Mouse (Mus musculus): ENCODE results near the gene Mob3b. TPM values are rescaled to one million over a fixed set of nuclear protein-coding genes. Genes with fewer than 3 reads are reported as not detected.

Gene Mob3b
- total RNA-seq, 1 experiment from 2014 or later = 5.5 TPM

GRCm38 (mm10) chr4:35037824-35038223 is 119.5 kb downstream of the Mob3b start:
- ATAC-seq (ENCODE audit: extremely low read depth, insufficient number of reproducible peaks, low FRiP score, poor library complexity, severe bottlenecking) = no peak

DNA sequence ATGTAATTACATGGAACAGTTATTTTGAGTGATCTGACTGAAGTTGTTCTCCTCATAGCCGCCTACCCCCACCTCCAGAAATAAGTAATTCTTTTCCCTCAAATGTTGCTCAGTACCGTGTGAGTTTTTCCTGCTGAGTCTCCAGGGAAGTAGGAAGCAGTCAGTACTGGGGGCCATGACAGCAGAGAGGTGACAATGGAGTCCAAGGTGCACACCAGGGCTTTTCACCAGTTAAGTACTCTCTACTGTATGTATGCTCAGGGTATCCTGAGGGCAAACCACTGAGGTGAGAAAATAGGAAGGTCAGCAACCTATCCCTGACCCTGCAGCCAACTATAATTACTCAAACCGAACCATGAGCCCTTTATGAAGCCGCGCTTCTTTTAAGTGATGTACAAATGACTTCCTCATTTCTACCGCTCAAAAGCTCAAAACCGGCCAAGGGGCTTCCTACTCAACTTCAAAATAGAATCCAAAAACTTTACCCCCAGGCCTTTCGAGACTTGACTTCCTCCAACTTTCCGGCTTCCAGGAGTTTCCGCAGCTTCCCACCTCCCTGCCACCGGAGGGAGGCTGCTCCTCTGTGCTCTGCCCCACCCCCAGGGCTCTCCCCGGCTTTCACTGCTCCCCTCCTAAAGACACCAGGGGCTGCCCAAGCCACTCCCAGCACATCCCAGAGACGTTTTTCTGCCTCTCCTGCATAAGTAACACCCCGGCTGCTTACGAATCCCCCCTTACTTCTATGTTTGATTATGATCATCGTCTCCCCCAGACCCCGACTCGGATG is 122.6 kb downstream of the Mob3b start:
- ATAC-seq (ENCODE audit: extremely low read depth, insufficient number of reproducible peaks, low FRiP score, poor library complexity, severe bottlenecking) = no peak

DNA sequence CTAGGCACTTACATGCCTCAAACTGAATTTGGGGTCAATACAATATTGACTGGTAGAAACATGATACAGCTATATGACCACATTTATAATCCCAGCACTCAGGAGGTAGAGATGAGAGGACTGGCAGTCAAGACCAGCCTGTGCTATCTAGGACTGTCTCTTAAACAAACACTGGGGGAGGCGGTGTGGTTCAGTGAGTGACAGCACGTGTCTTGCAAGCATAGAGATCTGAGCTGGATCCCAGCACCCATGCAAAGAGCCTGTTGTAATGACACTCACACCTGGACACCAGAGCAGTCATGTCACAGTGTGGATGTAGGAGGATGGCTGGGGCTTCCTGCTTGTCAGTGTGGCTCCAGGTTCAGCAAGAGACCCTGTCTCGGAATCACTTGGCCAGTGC is 124.5 kb downstream of the Mob3b start:
- ATAC-seq (ENCODE audit: extremely low read depth, insufficient number of reproducible peaks, low FRiP score, poor library complexity, severe bottlenecking) = no peak

DNA sequence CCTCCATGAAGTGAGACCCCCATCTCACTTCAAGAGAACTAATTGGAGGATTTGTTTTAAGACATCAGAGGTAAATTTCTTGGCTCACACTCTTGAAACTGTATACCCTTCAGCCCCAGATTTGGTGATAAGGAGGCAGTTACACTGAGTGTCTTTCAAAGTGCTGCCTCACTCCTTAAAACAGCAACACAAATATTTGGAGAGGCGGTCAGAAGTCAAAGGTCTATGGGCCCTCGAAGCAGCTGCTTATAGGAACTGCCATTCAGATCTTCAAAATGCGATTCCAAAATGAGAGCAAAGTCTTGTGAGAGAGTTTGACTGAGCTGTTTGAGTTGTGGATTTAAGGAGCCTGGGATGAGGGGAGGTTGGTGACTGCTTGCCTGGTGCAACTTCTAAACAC is 125.7 kb downstream of the Mob3b start:
- no peak for ATAC-seq (ENCODE audit: extremely low read depth, insufficient number of reproducible peaks, low FRiP score, poor library complexity, severe bottlenecking)

GRCm38 (mm10) chr4:35031141-35031540 is 126.1 kb downstream of the Mob3b start:
- no peak for ATAC-seq (ENCODE audit: extremely low read depth, insufficient number of reproducible peaks, low FRiP score, poor library complexity, severe bottlenecking)

- ATAC-seq (ENCODE audit: extremely low read depth, insufficient number of reproducible peaks, low FRiP score, poor library complexity, severe bottlenecking) = no peak
These were observed 138.9 kb downstream of the Mob3b start for GRCm38 (mm10) chr4:35018416-35018815.

DNA sequence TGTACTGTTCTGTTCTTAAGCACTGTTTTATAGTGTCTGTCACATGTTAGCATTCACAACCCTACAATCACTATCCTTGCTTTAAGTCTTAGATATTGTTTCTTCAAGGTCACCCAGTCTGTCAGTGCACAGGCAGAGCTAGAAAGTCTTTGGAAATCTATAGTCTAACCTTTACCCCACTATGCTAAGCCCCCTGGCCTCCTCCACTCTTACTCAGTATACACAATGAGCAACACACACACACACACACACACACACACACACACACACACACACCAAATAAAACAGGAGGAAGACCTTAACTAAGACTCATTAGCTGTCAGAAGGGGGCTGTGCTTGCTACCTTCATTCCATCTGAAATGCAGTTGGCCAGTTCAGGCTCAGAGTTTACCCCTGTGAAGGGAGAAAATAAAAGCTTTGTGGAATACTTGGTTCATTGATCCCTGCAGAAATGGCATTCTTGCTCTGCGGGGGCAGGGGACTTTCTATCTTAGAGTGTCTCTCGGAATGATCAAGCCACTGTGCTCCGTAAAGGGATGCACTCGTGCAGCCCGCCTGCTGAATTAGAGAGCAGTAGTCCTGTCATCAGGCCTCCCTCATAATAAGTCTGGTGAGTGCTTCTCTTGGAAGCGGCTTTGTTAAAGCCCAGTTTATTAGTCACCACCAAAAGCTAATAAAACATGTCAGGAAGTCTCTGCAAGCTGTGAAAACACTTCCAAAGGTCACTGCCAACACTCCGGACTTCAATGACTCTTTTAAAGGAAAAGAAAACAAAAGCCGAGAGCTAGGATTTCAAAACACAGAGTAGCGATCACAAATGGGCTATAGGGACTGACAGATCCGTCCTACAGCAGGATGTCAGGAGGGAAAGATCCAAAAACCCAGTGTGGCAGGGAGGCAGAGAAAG is 144.6 kb downstream of the Mob3b start:
- no peak for ATAC-seq (ENCODE audit: extremely low read depth, insufficient number of reproducible peaks, low FRiP score, poor library complexity, severe bottlenecking)

DNA sequence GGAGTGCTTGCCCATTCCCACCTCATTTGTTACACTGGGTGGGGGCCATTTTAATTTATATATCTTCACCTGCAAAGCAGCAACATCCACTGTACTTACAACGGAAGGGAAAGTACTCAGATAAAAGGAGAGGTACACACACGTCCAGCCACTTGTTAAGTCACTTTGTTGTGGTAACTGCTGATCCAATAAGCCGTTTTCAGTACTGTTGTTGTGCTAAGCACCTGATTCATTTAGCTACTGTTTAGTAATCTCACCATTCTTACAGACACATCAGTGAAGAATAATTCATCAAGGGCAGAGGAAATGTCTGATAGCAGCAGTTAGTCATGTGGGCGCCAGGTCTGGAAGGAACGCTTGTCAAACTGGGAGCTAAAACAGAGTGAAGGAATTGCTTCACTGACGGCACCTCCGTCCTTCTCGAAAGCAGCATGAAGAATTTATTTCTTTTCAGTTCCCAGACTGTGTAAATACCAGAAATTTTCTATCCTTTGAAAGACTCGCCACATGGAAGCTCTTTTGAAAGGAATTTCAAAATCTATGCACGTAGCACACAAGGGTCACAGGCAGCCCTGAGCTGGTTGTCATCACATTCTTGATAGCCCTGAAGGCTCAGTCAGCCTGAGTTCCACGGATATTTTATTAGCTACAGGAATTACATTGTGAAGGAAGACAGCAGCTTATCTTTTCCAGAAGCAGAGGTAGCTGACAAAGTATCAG is 150.6 kb downstream of the Mob3b start:
- no peak for ATAC-seq (ENCODE audit: extremely low read depth, insufficient number of reproducible peaks, low FRiP score, poor library complexity, severe bottlenecking)

DNA sequence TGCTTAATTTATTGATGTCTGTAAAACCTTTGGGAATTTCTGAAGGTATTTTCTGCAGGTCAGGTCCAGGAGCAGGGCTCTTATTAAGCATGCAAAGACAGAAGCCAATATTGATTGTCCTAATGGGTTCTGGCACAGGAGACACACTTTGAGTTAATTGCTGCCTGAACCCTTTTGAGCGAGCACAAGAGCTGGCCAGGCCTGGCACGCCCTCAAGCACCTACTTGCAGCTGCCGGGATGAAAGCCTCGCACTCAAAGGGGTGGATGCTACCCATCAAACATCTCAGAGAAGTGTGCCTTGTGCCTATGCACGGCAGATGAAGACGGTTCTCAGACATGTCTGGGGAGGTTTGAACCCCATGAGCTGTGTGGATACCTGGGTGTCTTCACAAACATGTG is 151.2 kb downstream of the Mob3b start:
- no peak for ATAC-seq (ENCODE audit: extremely low read depth, insufficient number of reproducible peaks, low FRiP score, poor library complexity, severe bottlenecking)

DNA sequence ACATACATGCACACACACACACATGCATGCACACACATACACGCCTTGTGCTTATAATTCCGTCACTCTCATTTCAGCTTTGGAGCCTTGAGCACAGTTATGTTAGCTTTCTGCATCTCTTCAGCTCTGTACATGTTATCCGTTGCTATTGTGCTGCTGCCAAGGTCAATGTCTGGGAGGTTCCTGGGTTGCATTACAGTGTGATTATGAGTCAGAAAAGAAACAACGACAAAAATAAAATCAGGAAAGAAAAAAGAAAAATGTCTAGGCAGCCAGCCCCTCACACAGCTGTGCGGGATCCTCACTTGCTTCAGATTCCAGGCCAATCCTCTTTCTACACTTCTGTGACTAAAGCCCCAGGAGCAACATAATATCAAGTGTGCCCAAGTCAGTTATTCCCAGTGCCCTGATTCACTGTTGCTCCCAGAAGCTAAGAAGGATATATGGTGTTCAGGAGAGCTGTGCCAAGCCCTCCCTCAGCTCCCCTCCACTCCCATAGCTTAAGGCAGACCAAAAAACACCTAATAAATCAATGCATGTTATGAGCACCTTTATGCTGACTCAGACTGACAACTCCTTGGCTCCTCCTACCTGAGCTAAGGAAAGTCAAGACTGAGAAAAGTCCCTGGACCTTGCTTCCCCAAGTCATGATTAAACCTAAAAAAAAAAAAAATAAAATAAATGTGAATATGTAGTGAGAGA is 152.1 kb downstream of the Mob3b start:
- no peak for ATAC-seq (ENCODE audit: extremely low read depth, insufficient number of reproducible peaks, low FRiP score, poor library complexity, severe bottlenecking)

GRCm38 (mm10) chr4:35004473-35004872 is 152.8 kb downstream of the Mob3b start:
- no peak for ATAC-seq (ENCODE audit: extremely low read depth, insufficient number of reproducible peaks, low FRiP score, poor library complexity, severe bottlenecking)

DNA sequence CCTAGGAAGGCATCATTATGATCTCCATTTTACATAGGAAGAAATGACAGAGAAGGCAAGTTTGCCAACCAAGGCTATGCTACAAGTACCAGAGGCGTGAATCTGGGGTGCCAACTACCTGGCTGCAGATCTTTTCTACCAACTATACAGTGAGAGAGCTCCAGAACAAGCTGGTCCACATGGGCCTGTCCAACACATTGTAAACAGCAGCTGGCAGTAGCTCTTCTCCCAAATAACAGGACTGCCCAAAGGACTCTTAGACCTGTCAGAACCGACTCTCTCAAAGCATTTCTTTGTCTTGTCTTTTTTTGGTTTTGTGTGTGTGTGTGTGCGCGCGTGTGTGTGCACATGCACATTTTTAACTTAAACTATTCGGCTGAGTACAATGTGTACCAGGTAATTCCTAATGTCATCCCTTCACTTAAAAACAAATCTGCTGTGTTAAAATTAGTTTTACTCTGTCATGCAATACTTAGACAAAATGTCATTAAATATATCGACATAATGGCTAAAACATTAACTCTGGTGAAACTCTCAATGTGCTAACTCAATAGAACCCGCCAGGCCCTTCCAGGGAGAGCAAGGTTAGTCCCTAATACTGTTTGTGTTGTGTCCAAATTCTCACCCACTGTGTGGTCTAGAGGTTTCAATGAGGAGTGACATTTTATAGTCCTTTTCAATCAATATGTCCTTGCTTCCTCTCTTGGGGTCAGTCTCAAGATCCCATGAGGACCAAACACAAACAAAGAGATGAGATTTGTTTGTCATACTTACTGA is 153.5 kb downstream of the Mob3b start:
- no peak for ATAC-seq (ENCODE audit: extremely low read depth, insufficient number of reproducible peaks, low FRiP score, poor library complexity, severe bottlenecking)

DNA sequence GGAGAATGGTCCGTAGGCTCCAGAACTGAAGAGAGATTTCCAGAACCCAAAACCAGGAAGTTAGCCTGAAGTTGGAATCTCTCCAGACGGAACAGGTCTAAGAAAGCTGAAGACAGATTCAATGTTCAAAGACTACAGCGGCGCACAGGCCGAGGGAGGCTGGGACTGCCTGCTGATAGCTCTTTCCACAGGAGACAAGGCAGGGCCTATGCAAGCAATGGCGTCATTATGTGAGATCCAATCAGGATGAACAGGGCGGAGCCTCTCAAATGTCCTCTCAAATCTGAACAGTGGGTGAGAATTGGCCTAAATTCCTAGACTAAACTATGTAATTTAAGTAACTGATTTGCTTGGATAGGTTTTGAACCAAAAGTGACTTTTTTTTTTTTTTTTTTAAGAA is 160.7 kb downstream of the Mob3b start:
- no peak for ATAC-seq (ENCODE audit: extremely low read depth, insufficient number of reproducible peaks, low FRiP score, poor library complexity, severe bottlenecking)

- no peak for ATAC-seq (ENCODE audit: extremely low read depth, insufficient number of reproducible peaks, low FRiP score, poor library complexity, severe bottlenecking)
These were observed 163.7 kb downstream of the Mob3b start for GRCm38 (mm10) chr4:34993639-34993975.

GRCm38 (mm10) chr4:34992866-34993638 is 164.2 kb downstream of the Mob3b start:
- ATAC-seq (ENCODE audit: extremely low read depth, insufficient number of reproducible peaks, low FRiP score, poor library complexity, severe bottlenecking) = no peak

DNA sequence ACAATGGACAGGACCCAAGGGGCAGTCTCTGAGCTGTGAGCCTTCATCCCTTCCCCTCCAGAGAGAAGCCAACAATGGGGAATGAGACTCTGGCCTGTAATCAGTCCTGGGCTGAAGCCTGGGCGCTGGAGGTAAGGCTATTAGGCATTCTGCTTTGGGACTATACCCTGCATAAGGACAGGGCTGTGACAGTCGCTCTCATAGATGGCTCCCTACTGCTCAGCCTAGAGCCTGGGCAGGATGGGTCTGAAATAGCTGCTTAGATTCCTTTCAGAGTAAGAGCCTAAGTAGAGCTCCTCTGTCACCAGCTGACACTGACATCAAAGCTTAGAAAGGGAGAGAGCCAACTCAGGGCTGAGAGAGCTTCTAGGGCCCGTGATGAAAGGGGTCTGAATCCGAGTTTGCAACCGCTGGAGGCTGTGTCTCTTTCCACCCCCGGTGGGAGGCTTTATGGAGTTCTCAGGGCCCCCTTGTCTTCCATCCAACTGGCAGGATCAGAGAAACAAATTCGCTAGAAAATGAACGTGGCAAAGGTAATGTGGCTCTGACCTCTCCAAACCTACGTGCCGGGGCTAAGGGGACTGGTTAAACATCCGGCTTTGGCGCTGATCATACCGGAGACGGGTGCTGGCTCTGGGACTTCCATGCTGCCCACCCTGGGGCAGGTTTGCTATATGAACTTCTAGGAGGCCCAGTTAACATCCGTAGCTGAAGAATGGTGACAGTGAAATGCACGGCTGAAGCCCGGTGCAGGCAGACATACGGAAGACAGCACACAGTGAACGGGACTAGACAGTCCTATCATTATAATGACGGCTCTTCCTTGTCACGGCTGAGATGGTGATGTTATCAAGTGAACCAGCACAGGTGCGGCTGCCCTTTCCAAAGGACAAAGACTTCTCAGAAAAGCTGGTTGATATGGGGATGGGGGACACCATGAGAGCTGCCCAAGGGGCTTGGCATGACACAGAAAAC is 165.1 kb downstream of the Mob3b start:
- no peak for ATAC-seq (ENCODE audit: extremely low read depth, insufficient number of reproducible peaks, low FRiP score, poor library complexity, severe bottlenecking)

GRCm38 (mm10) chr4:34991116-34991515 is 166.2 kb downstream of the Mob3b start:
- no peak for ATAC-seq (ENCODE audit: extremely low read depth, insufficient number of reproducible peaks, low FRiP score, poor library complexity, severe bottlenecking)

All from neutrophil, adult 5-6 weeks (primary cell).